In the genomic region with DNA sequence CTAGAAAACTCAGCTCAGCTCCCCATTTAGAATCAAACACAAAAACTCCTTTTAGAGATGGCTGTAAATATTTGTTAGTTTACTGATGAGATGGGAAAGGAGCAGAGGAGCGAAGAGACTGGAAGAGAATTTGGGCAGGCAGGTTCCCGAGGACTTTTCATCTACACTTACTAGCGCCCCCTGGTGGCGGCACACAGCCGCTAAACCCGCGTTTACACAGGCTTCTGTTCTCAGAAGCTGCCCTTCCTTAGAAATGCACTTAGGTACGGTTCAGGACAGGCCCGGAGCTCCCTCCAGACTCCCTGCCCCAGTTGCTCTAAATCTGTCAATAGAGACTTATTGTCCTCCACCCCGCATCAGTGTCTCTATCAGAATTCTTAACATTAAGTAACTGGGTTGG, we compare ENCODE assay signal across 8 mouse cellular contexts.
DNase-seq lines count a peak whose midpoint lies in the region; ATAC-seq lines count a peak whose summit lies in the region.

No protein-coding gene starts in this region.

- H3K4me2 ChIP-seq in heart, embryonic 11.5 days, result no peak overlapping the region
- H3K4me2 ChIP-seq in stomach, embryonic 15.5 days, result no peak overlapping the region

- no peak overlapping the region for H3K9ac ChIP-seq in heart, embryonic 11.5 days (ENCODE audit: low read depth, low read length)
- no peak overlapping the region for H3K9ac ChIP-seq in stomach, embryonic 15.5 days

- DNase-seq in heart, adult 18-20 months, result peak; percentile 28 to 82
- peak; percentile 40 for DNase-seq in cerebellum, adult 9-11 months
- DNase-seq in gastrocnemius, adult 18-20 months (ENCODE audit: low spot score), result peak; percentile 57
- DNase-seq in kidney, adult 18-20 months, result peak; percentile 71
- DNase-seq in left cerebral cortex, postnatal 4 days, result peak; percentile 85
- DNase-seq in neural tube, embryonic 10.5 days (ENCODE audit: extremely low spot score, low spot score), result peak; percentile 80

- no peak overlapping the region for H3K4me3 ChIP-seq in heart, embryonic 11.5 days (ENCODE audit: low read depth, low read length)
- H3K4me3 ChIP-seq in stomach, embryonic 15.5 days (replicated peaks), result no peak overlapping the region

- ATAC-seq in heart, embryonic 11.5 days (replicated peaks; ENCODE audit: insufficient number of reproducible peaks, low FRiP score, low TSS enrichment), result no peak
- ATAC-seq in stomach, embryonic 15.5 days (ENCODE audit: insufficient read depth, low FRiP score, low read depth), result peak; percentile 39; the same call in 1 of the 2 replicates

- no peaks in the 10 kb centered on the region for H3K27me3 ChIP-seq in heart, embryonic 11.5 days (ENCODE audit: control insufficient read depth, insufficient read depth, low read length)
- no peaks in the 10 kb centered on the region for H3K27me3 ChIP-seq in stomach, embryonic 15.5 days (replicated peaks)

- no peak overlapping the region for H3K27ac ChIP-seq in heart, embryonic 11.5 days (ENCODE audit: low read depth, low read length)
- no peak overlapping the region for H3K27ac ChIP-seq in stomach, embryonic 15.5 days

- no peaks in the 10 kb centered on the region for H3K4me1 ChIP-seq in heart, embryonic 11.5 days (ENCODE audit: control insufficient read depth, insufficient read depth, low read length)
- no peaks in the 10 kb centered on the region for H3K4me1 ChIP-seq in stomach, embryonic 15.5 days

- no peaks in the 10 kb centered on the region for H3K9me3 ChIP-seq in heart, embryonic 11.5 days (replicated peaks; ENCODE audit: control insufficient read depth, low read length)
- no peaks in the 10 kb centered on the region for H3K9me3 ChIP-seq in stomach, embryonic 15.5 days

- intact Hi-C loops in left cerebral cortex, postnatal 4 days (cut with DNase I), result loop anchor here (10.0 kb wide), 1 partner anchor 94 kb away; no protein-coding TSS in a partner anchor

- H3K36me3 ChIP-seq in heart, embryonic 11.5 days (ENCODE audit: control insufficient read depth, insufficient read depth, low read length), result no peaks in the 10 kb centered on the region
- H3K36me3 ChIP-seq in stomach, embryonic 15.5 days, result no peaks in the 10 kb centered on the region

- 8% methylated on average over 10 of the region's 10 CpGs for WGBS in heart, embryonic 11.5 days (ENCODE audit: insufficient replicate concordance)
- 8% methylated on average over 10 of the region's 10 CpGs for WGBS in stomach, embryonic 15.5 days
